Mouse (Mus musculus): ENCODE results near the gene Slc35g1.

Slc35g1 gene

GRCm38 (mm10) chr19:38364939-38365614 lies 30.7 kb upstream of the Slc35g1 start:
- no peak for TF ChIP-seq GATA4 (IDR thresholded peaks at IDR 0.05; ENCODE audit: insufficient replicate concordance, low read length)

- TF ChIP-seq GATA4 (IDR thresholded peaks at IDR 0.05; ENCODE audit: insufficient replicate concordance, low read length), result 0 out of 2 replicates have a peak, but pooled peaks have one; percentile 17
These were observed 23.2 kb upstream of the Slc35g1 start for GRCm38 (mm10) chr19:38372460-38373102.

- no peak for TF ChIP-seq GATA4 (IDR thresholded peaks at IDR 0.05; ENCODE audit: insufficient replicate concordance, low read length)
These were observed 22.4 kb upstream of the Slc35g1 start for GRCm38 (mm10) chr19:38373371-38373770.

GRCm38 (mm10) chr19:38383769-38384168 lies 12.0 kb upstream of the Slc35g1 start:
- TF ChIP-seq GATA4 (IDR thresholded peaks at IDR 0.05; ENCODE audit: insufficient replicate concordance, low read length), result no peak

GRCm38 (mm10) chr19:38387835-38388234 lies 7.9 kb upstream of the Slc35g1 start:
- TF ChIP-seq GATA4 (IDR thresholded peaks at IDR 0.05; ENCODE audit: insufficient replicate concordance, low read length), result no peak

GRCm38 (mm10) chr19:38396633-38396970 lies 822 bp downstream of the Slc35g1 start:
- no peak for TF ChIP-seq GATA4 (IDR thresholded peaks at IDR 0.05; ENCODE audit: insufficient replicate concordance, low read length)

GRCm38 (mm10) chr19:38397004-38397403 lies 1.2 kb downstream of the Slc35g1 start:
- TF ChIP-seq GATA4 (IDR thresholded peaks at IDR 0.05; ENCODE audit: insufficient replicate concordance, low read length), result no peak

- no peak for TF ChIP-seq GATA4 (IDR thresholded peaks at IDR 0.05; ENCODE audit: insufficient replicate concordance, low read length)
These were observed 3.2 kb downstream of the Slc35g1 start for GRCm38 (mm10) chr19:38398966-38399365.

- TF ChIP-seq GATA4 (IDR thresholded peaks at IDR 0.05; ENCODE audit: insufficient replicate concordance, low read length), result no peak
These were observed 5.1 kb downstream of the Slc35g1 start for GRCm38 (mm10) chr19:38400851-38401250.

- no peak for TF ChIP-seq GATA4 (IDR thresholded peaks at IDR 0.05; ENCODE audit: insufficient replicate concordance, low read length)
These were observed 5.6 kb downstream of the Slc35g1 start for GRCm38 (mm10) chr19:38401416-38401815.

GRCm38 (mm10) chr19:38410357-38411056 lies 14.7 kb downstream of the Slc35g1 start:
- TF ChIP-seq GATA4 (IDR thresholded peaks at IDR 0.05; ENCODE audit: insufficient replicate concordance, low read length), result no peak

- no peak for TF ChIP-seq GATA4 (IDR thresholded peaks at IDR 0.05; ENCODE audit: insufficient replicate concordance, low read length)
These were observed 18.1 kb downstream of the Slc35g1 start for GRCm38 (mm10) chr19:38413861-38414260.

- no peak for TF ChIP-seq GATA4 (IDR thresholded peaks at IDR 0.05; ENCODE audit: insufficient replicate concordance, low read length)
These were observed 23.1 kb downstream of the Slc35g1 start for GRCm38 (mm10) chr19:38418819-38419423.

GRCm38 (mm10) chr19:38420751-38421295 lies 25.0 kb downstream of the Slc35g1 start:
- no peak for TF ChIP-seq GATA4 (IDR thresholded peaks at IDR 0.05; ENCODE audit: insufficient replicate concordance, low read length)

- no peak for TF ChIP-seq GATA4 (IDR thresholded peaks at IDR 0.05; ENCODE audit: insufficient replicate concordance, low read length)
These were observed 25.7 kb downstream of the Slc35g1 start for GRCm38 (mm10) chr19:38421436-38421835.
